Mouse (Mus musculus): ENCODE measurements at regions not wholly inside any gene's neighbourhood (a gene's known extent, or its start where the extent isn't known, plus 50 kb on each side); places are given as distances from the start of the nearest gene placed in this dataset.

DNA sequence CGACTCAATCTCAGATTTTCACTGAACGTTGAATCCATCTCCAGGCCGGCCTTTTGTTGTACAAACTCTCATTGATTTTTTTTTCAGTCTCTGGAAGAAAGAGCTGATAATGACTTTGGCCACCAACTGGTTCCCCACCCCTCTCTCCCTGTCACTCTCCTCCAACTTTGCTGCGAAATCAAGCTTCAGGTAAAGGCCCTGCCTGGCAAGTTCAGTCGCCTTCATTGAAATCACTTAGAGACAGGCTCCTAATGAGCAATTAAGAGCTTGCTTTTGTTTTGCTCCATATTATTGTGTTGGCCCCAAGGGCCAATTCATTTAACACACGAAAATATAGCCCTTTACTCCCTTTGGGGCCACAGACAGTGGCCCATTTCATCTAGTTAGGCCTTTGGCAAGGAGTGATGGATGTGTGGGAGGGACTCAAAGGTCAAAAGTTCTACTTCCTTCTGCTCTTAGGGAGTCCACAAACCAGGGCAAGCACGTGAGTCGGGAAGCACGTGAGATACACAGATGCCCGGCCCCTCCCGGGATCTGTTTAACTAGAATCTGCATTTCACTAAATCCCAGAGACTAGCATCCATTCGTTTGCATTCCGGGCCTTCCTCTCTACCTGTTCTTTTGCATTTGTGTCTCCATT is 120.0 kb downstream of the Dact1 start:
- DNase-seq (ENCODE audit: low spot score in 2 of 2) = no peak

DNA sequence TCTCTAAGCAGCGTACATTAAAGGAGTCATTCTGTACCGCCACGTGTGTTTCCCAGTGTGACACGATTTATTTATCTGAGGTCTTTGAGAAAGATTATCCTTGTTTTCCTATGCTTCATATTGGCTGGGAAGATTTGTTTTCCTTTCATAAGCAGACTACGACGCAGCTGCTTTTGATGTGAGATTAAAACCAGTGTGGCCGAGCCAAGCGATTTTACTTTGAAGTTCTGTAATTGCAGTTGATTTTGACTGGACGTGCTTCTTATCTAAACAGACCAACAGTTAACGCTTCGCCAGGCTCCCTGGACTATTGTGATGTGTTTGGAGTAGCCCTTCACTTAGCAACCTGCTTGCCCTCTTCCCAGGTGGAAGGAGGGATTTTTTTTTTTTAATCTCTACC is 120.6 kb downstream of the Dact1 start:
- no peak for DNase-seq (ENCODE audit: low spot score in 2 of 2)

DNA sequence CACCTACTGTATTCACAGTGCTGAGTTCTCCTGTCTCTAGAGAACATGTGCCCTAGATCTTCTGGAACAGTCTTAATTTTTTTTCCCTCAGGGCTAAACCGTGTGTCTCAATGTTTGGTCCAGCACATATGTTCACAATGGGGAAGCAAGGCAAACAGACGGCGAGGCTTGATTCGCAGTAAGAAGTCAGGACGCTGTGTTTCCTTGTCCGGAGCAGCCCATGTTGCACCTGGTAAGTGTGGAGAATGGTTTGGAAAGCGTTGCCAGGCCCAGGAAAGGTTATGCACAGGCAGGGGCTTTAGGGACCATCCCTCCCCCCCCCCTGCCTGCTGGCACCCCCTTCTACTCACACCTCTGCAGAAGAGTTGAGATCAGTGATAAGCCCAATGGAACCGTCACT is 121.4 kb downstream of the Dact1 start:
- no peak for DNase-seq (ENCODE audit: low spot score in 2 of 2)

DNA sequence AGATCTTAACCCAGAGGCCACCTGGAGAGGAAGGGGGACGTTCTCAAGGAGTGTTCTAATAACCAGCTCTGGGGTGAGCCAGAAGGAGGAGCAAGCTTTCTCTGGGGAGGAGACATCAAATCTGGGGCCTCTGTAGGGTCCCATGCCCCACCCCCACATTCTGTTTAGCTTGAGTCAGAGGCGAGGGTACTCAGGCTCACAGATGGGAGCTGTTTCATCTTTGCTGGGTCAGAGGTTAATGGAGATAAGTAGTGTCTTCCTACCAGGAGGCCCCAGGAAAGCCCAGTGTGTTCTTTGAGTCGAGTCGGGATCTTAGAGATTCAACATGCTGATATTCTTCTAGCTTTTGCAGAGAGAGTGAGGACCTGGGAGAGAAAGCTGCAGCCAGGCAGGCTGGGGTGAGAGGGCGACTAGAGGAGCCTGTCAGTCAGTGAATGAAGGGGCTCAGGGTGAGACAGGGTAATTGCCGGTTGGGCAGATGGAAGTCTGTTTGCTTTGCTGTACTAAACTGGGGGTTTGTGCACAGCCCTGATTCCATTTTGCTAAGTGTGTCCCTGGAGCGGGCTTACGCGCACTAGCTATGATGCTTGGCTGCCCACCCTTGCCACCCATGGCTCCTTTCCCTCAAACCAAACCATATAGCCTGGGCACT is 124.0 kb downstream of the Dact1 start:
- DNase-seq (ENCODE audit: low spot score in 2 of 2) = no peak

DNA sequence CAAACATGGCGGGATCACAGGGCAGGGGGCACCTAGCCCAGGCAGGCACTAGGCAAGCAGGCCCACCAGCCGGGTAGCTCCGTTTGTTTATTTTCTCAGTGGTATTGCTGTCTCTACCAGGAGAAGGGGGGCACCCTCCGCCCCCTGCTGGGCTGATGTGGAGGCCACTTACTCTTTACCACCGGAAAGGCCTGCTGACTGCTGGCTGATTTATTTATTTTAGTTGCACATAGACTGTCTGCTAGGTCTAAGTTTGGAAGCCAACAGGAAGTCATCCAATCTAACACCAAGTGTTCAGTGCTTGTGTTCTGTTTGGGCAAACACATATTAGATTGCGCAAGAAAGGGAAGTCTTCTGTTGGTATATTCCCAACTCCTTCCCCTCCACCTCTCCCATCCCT is 128.6 kb downstream of the Dact1 start:
- DNase-seq (ENCODE audit: low spot score in 2 of 2) = no peak

DNA sequence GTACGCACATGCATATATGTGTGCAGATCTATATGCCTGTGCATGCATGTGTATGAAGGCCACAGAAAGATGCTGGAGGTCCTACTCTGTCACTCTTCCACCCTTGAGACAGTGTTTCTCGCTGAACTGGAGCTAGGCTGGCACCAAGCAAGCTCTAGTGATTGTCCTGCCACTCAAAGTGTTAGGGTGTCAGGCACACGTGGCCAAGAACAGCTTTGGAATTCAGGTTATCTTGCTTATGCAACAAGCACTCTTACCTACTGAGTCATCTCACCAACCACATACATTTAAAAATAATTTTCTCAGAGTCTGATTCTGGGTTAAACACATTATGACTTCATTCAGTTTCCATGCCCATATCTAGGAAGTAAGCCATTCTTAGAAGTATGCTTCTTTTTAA is 131.2 kb downstream of the Dact1 start:
- no peak for DNase-seq (ENCODE audit: low spot score in 2 of 2)

- no peak for DNase-seq (ENCODE audit: low spot score in 2 of 2)
Measured at GRCm38 (mm10) chr12:71441272-71441671, 131.6 kb downstream of the Dact1 start.

GRCm38 (mm10) chr12:71446177-71446891 is 136.7 kb downstream of the Dact1 start:
- DNase-seq (ENCODE audit: low spot score in 2 of 2) = no peak

DNA sequence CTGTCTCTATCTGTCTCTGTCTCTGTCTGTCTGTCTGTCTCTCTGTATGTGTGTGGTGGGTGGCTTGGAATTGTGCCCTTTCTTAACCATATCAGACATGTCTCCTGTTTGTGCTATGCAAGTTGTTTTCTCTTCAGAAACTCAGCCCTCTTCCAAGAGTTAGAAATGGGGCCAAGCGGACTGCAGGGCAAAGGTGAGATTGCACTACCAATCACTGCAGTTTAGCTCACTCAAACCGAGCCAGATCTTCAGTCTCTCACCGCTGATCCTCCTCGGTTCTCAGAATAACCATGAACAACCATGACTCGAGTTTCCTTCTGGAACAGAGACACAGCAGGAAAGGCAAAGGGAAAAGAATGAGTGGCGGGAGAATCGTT is 137.2 kb downstream of the Dact1 start:
- DNase-seq (ENCODE audit: low spot score in 2 of 2) = no peak

GRCm38 (mm10) chr12:71449032-71449431 is 139.3 kb downstream of the Dact1 start:
- DNase-seq (ENCODE audit: low spot score in 2 of 2) = no peak

GRCm38 (mm10) chr12:71450128-71450527 is 140.4 kb downstream of the Dact1 start:
- no peak for DNase-seq (ENCODE audit: low spot score in 2 of 2)

- DNase-seq (ENCODE audit: low spot score in 2 of 2) = no peak
Measured at GRCm38 (mm10) chr12:71450680-71451463, 141.2 kb downstream of the Dact1 start.

- no peak for DNase-seq (ENCODE audit: low spot score in 2 of 2)
Measured at GRCm38 (mm10) chr12:71456900-71457299, 147.2 kb downstream of the Dact1 start.

- no peak for DNase-seq (ENCODE audit: low spot score in 2 of 2)
Measured at GRCm38 (mm10) chr12:71458559-71459176, 149.0 kb downstream of the Dact1 start.

- DNase-seq (ENCODE audit: low spot score in 2 of 2) = no peak
Measured at GRCm38 (mm10) chr12:71460643-71461042, 151.0 kb downstream of the Dact1 start.

- DNase-seq (ENCODE audit: low spot score in 2 of 2) = no peak
Measured at GRCm38 (mm10) chr12:71467820-71468219, 158.1 kb downstream of the Dact1 start.

DNA sequence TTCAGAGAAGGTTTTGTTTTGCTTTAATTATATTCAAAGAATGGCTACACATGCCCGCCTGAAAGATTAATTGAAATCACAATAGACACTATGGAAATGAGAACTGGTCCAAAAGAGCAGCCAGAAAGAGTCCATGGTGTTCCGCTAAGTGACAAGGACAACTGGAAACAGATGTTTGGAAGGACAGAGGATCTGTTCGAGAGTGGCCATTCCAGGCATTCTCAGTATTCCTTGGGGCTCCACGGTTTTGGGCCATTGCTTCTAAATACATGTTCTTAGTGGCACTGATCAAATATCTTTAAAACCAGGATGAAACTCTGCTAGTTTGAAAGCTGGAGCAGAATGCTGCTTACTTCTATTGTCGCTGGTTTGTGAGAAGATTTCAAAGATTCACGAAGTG is 158.6 kb downstream of the Dact1 start:
- DNase-seq (ENCODE audit: low spot score in 2 of 2) = no peak

DNA sequence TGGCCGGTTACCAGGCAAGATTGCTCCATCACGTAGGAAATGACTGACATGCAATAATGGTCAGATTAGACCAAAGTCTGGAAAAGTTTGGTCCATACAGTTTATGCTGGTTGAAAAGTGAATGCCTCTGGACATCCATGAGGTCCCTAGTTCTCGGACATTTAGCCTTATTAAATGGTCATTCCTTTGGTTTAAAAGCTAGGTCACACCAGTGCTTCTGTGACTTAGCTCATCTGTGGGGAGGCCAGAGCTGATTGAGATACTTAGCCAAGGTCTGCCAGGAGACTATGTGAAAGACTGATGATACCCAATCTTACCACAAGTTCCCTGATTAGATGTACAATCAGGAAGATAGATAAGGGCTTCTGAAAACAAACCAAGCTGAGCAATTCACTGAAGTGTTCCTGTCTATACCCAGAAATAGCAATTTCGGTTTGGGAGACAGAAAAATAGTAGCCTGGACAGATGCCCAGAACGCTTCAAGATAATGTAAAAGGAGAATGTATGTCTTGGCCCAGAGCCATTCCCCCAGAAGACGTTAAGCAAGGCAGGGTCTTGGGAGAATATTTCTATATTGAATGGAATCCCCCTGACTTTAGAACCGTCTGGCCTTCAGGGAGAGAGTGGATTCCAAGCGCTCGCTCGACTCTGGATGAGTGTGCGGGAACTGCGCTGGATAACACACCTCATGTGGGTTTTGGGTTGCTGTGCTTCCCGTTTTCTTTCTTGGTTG is 161.5 kb downstream of the Dact1 start:
- no peak for DNase-seq (ENCODE audit: low spot score in 2 of 2)

GRCm38 (mm10) chr12:71471720-71472119 is 162.0 kb downstream of the Dact1 start:
- DNase-seq (ENCODE audit: low spot score in 2 of 2) = no peak

GRCm38 (mm10) chr12:71476238-71476637 is 166.6 kb downstream of the Dact1 start:
- DNase-seq (ENCODE audit: low spot score in 2 of 2) = no peak

- no peak for DNase-seq (ENCODE audit: low spot score in 2 of 2)
Measured at GRCm38 (mm10) chr12:71477691-71478090, 168.0 kb downstream of the Dact1 start.

Data from frontal cortex, postnatal 36 days (tissue).